Mouse (Mus musculus) NIH3T3 (cell line): ENCODE measurements around the gene Rnf145.
A peak's percentile ranks its signal among the peaks of the same experiment; 100 is the strongest.

Experiments
- DNase-seq: peaks from one replicate; pipeline ENCODE4 v3.0.0-alpha.2; 2012; ENCODE audit warnings: low read depth

The Rnf145 gene

GRCm38 (mm10) chr11:44518281-44519095 is at the start of gene Rnf145:
Gene Rnf145, plus strand, starts transcription at chr11:44518964.
- peak; percentile 80 for DNase-seq

GRCm38 (mm10) chr11:44469646-44470431 is 48.9 kb upstream of the Rnf145 start:
- DNase-seq, result peak; percentile 56

GRCm38 (mm10) chr11:44470432-44471336 is 48.1 kb upstream of the Rnf145 start, which contains the start of gene Ublcp1:
Gene Ublcp1, minus strand, starts transcription at chr11:44470498.
- DNase-seq, result peak; percentile 93

- peak; percentile 44 for DNase-seq
These were observed 47.3 kb upstream of the Rnf145 start for GRCm38 (mm10) chr11:44471337-44471995.

- DNase-seq, result no peak
These were observed 43.3 kb upstream of the Rnf145 start for GRCm38 (mm10) chr11:44475467-44475866.

- no peak for DNase-seq
These were observed 42.3 kb upstream of the Rnf145 start for GRCm38 (mm10) chr11:44476445-44476844.

GRCm38 (mm10) chr11:44478382-44478781 is 40.4 kb upstream of the Rnf145 start:
- no peak for DNase-seq

GRCm38 (mm10) chr11:44480246-44480645 is 38.5 kb upstream of the Rnf145 start:
- no peak for DNase-seq

GRCm38 (mm10) chr11:44485089-44485736 is 33.6 kb upstream of the Rnf145 start:
- no peak for DNase-seq

GRCm38 (mm10) chr11:44489117-44489516 is 29.6 kb upstream of the Rnf145 start:
- no peak for DNase-seq

GRCm38 (mm10) chr11:44494643-44495323 is 24.0 kb upstream of the Rnf145 start:
- no peak for DNase-seq

GRCm38 (mm10) chr11:44496217-44496616 is 22.5 kb upstream of the Rnf145 start:
- DNase-seq, result no peak

- DNase-seq, result no peak
These were observed 20.1 kb upstream of the Rnf145 start for GRCm38 (mm10) chr11:44498412-44499272.

GRCm38 (mm10) chr11:44500966-44501365 is 17.8 kb upstream of the Rnf145 start:
- DNase-seq, result no peak

- no peak for DNase-seq
These were observed 17.3 kb upstream of the Rnf145 start for GRCm38 (mm10) chr11:44501477-44501876.

GRCm38 (mm10) chr11:44502931-44503330 is 15.8 kb upstream of the Rnf145 start:
- DNase-seq, result no peak

GRCm38 (mm10) chr11:44504146-44504545 is 14.6 kb upstream of the Rnf145 start:
- no peak for DNase-seq

- DNase-seq, result no peak
These were observed 14.0 kb upstream of the Rnf145 start for GRCm38 (mm10) chr11:44504761-44505160.

- DNase-seq, result no peak
These were observed 9.9 kb upstream of the Rnf145 start for GRCm38 (mm10) chr11:44508876-44509275.
